Mouse (Mus musculus) gastrocnemius, postnatal 4 days (tissue): Measurements from ENCODE around the gene Ppp1r26. TPM values are rescaled to one million over a fixed set of nuclear protein-coding genes. Genes with fewer than 3 reads are reported as not detected.

Source experiments
- DNase-seq, 2 experiments: peaks; one replicate each; pipeline ENCODE4 v3.0.0; 2021 to 2022; ENCODE audit warnings: low spot score in 2 of 2, mixed read lengths in 2 of 2
- long read RNA-seq, 2 experiments: library from polyadenylated mRNA; stranded (forward); transcript quantifications; one replicate each; pipeline ENCODE4 v2.0.0; 2021
- total RNA-seq, 2 experiments: library from RNA; stranded (reverse); gene quantifications; 2 replicates each; pipeline ENCODE4 v1.2.3; 2021

The Ppp1r26 gene
- 1 to 10 TPM; 5.7 to 7.9 TPM for total RNA-seq
- long read RNA-seq, experiment 1, partial matches to known transcripts, result 0 of 9 reads
- long read RNA-seq, experiment 1, other reads (novel, unspliced or antisense), result 8 of 9 reads
- long read RNA-seq, experiment 2, partial matches to known transcripts, result 0 of 4 reads
- long read RNA-seq, experiment 2, other reads (novel, unspliced or antisense), result 4 of 4 reads

DNA sequence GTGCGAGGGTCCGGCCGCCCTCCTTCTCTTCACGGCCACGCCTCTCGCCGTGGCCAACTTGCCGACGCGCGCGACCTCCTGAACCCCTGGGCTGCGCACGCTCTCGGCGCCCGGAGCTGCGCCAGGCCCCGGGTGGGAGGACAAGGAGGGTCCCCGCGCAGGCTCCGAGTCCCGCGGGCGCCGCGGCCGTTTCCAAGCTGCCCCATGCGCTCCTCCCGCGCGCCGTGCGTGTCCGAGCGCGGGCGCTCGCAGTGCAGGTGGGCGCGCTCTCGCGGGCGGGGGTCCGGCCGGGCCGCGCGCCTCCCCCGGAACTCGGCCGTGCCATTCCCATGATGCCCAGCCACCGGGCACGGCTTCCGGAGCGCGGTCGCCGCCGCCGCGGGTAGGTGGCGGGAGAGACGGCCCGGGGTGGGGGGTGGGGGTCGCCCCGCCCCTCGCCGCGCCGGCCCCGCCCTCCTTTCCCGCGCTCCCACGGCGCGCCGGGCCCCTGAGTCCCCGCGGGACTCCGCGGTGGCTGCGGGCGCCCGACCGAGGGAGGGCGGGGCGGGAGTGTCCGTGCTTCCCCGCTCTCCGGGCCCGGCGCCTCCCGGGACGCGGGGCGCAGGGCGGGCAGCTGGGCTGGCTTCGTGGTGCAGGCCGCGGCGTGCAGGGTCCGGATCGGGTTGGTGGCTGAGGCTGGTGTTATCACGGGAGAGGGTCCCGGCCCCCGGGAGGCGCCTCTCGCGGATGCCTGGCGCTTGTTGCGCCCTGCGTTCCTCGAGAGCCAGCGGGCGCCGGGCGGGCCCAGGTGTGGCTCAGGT is at the start of gene Ppp1r26:
Gene Ppp1r26 (plus strand): TSS at position 286 of the 800 bp plus-strand sequence.
- DNase-seq, result peak in 1 of 2 experiments; percentile 24

DNA sequence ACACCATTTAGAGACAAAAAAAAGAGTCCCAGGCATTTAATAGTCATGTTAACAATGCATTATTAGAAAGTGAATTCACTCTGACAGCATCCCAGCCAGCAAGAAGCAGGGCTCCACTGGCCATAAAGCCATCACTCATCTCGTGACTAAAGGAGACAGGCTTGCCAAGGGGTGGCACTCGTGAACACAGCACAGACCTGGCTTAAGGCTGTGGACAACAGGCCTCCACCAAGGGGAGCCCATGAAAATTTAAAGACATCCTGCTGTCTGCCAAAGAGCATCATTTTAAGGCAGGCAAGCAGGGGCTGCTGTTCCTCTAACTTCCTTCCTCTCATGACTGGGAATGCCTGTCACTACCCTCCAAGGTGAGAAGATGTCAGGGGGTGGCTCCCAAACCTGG is 49.7 kb upstream of the Ppp1r26 start:
- no peak for DNase-seq

DNA sequence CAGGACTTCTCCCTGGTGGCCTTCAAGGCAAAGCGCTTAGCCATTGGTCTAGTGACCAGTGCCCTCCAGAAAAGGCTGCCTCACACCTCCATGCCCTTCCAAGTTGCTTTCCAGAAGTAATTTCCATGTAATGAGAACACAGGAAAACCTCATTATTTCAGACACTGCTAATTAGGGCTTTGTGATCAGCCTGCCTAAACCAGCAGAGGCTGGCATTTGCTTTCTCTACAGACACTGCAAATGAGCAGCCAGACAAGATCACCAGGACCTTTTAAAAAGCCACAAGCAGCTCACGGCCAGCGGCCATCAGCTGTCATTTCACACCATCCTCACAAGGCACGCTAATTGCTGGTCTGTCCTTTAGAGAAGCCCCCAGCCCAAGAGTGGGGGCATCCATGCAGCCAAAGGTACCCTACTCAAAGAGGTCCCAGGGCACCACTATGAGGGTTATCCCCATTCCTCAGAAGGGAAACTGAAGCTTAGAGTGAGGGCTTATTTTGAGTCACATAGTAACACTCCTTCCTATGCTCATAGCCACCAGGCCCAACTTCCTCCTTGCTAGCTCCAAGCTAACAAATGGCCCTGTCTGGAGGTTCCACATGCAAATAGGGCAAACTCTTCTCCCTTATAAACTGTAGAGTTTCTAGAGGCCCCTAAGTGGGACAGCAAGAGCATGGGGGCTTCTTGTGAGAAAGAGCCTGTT is 49.0 kb upstream of the Ppp1r26 start:
- DNase-seq, result no peak

DNA sequence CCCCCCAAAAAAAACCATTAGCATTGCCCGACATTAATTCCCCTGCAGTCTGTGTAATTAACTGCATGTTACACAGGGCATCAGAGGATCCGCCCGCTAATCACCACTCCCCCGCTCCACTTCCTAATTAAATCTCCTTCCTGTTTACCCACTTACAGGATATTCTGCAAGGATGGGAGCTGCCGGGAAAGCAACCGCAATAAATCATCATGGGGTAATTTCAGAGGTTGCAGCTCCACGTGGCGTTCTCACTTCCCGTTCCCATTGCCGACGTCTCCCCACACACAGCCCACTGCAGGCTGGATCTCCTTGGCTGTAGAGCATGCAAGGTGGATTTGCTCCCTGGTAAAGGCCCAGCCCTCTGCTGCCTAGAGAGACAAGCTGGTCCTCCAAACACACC is 45.0 kb upstream of the Ppp1r26 start:
- no peak for DNase-seq

DNA sequence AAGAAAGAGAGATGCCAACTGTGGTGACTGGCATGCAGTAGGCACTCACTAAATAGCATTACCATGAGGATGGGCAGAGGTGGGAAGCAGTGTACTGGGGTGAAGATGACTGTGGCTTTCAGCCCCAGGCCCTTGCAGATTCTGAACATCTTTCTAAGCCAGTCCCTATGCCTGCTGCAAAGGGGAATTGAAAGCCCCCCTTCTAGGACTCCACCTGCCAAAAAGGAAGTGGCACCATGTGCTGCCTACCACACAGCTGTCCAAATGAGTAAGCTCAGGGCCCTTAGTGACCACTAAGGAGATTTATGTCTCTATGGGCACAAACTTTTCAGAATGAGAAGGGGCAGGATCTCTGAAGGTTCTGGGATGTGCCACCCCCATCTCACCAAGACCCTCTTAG is 44.5 kb upstream of the Ppp1r26 start:
- no peak for DNase-seq

DNA sequence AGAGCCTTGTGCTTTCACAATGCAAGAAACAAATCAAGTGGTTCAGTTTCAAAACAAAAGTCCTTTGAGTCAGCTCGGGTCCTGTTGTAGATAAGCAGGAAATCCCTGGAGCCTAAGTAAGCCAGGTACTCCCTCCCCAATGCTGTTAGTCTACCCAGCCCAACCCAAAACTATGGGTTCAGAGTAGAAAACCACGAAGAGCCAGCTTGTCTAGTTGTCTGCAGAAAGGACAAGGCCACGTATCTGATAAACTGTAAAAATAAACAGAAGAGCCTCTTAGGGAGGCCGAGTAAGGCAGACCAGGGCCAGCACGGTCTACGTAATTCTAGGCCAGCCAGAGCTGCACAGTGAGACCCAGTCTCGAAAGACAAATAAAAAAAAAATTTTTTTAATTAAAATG is 38.8 kb upstream of the Ppp1r26 start:
- no peak for DNase-seq

DNA sequence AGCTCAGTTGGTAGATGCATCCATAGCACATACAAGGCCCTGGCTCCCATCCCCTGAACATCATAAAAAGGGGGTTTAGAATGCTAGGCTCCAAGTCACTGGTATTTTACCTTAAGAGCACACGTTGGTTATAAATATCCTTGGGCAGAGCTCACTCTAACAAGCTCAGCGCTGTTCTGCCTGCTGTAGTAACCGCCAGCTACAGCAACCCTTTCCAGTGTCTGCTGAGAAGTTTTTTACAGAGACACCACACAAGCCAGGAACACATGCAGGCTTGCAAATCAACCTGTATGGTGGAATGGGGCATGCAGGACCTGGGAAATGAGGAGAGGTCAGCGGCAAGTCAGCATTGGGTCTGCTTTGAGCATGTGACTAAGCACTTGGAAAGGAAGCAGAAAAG is 37.5 kb upstream of the Ppp1r26 start:
- DNase-seq, result no peak

DNA sequence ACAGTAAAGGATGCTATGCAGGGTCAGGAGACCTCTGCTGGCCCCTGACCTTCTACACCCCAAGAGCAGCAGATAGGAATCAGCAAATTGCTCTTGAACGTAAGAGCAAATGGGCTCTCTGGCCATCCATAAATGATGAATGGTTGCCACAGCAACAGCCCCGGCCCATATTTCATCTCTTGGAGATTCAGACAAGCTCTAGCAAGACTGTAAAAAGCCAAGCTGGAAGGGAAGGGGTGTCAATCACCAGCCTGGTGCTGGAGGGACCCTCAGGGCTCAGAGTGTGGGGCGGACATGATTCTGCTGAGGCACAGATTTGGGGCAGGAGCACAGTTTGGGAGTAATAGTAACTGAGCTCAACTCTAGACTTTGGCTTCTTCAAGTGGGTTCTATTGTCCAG is 37.0 kb upstream of the Ppp1r26 start:
- no peak for DNase-seq

DNA sequence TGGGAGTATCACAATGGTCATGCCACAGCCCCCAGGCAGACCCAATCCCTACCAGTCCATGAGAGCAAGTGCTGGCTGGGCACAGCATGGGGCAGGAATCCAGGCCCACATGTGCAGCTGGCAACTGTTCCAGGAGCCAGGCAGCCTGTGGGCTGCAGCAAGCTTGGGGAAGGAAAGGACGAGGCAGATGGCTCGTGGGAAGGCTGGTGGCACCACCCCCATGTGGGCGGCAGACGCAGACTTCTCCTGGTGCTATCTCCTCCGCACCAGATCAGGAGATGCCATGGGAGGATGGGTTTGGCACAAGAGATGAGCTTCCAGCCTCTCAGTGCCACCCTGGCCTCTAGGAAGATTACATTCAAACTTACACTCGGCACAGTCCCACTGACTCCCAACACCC is 33.7 kb upstream of the Ppp1r26 start:
- peak in 1 of 2 experiments; percentile 40 for DNase-seq

DNA sequence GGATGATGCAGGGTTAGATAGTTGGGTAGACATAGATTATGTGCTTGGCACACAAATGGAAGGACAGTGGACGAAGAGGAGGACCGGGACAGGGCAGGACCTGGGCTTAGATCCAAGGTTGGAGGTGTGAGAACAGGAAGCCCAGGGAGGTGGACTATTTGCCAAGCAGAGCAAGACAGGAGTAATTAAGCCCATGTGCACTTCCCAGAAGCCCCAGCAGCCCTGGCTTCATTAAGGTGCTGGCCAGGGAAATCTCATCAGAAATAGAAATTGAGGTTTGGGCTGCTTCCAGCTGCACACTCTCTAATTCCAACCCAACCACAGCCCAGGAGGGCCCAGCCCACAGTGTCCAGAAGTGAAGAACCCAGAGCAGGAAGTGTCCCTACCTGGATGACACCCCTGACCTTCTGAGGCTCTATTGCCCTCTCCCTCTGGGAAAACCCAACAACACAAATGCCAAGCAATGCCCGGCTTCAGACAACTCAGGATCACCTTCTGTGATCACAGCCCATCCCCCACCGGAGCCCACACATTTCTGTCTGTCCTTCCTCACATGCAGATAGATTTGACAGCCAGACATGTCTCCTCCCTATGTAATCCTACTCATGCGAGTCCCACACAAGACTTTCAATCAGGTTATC is 32.4 kb upstream of the Ppp1r26 start:
- DNase-seq, result no peak

DNA sequence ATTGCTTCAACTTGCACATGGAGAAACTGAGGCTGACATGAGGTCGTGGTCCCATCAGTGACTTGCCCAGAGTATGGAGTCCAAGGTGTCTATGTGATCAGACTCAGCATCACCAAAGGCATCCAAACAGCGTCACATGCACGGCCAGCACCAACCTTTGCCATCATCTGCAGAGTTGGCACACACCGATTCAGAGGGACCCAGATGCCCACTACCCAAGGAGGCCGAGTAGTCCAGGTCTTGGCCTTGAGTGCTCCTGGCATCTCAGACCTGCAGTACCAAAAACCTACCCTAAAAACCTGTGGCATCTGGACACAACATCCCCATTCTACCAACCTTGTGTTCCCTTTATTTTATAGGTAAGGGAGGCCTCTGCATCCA is 31.9 kb upstream of the Ppp1r26 start:
- no peak for DNase-seq

DNA sequence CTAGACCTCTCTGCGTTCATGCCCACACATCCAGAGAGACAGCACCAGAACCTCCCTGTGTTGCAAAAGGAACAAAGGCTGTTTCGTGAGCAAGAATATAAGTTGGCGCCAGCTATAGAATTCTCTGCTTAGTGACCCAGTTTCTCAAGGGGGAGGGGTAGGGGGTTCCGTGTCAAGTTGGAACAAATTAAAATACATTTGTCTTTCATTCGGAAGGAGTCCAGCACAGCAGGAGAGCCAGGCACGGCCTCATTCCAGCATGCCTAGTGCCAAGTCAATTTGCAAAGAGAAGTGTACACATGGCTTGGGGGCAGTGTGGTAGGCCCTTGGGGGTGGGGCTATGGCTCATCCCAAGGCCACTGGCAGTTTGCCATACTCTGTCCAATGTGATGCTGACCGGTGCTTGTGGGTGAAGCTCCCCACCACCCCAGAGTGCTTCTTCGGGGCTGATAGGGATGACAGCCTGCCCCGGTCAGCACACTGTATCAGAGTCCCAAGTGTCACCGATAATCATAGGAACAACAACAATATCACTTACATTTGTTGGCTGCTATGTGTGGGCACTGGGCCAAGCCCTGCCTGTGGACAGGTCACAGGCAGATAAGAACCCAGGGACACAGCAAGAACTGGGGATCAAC is 31.1 kb upstream of the Ppp1r26 start:
- DNase-seq, result peak in 1 of 2 experiments; percentile 33

DNA sequence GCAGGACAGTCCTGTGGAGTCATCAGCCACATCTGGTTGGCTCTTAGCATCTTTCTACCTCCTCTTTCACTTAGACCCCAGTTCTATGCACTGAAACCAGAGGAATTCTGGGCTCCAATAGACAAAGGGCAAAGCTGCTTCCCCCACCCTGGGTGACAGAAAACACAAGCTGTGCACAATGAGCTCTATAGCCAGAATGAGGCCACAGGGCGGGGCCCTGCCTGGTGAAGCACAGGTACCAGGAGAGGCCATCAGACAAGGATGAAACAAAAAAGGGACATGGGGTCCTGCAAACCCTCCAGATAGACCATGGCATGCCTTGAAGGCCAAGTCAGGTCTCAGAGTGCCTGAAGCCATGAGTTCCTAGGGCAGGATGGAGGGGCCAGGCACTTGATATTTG is 30.1 kb upstream of the Ppp1r26 start:
- DNase-seq, result no peak

DNA sequence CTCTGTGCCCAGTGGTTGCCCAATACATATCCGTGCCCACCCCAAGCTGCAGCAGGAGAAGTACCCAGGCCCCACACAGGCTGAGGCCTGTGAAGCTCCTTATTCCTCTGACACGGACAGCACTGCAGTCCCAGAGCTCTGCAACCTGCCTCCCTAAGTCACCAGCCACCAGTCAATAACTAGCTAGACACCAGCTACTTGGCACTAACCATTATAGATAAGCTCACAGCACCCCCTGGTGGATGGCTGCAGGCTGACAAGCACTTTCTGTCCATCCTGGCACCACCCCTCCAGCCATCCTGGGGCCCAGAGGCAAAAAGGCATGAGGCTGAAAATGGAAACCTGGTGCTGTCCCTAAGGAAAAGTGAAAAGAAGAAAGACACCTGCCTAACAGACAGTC is 28.6 kb upstream of the Ppp1r26 start:
- peak; percentile 83 to 87 for DNase-seq

DNA sequence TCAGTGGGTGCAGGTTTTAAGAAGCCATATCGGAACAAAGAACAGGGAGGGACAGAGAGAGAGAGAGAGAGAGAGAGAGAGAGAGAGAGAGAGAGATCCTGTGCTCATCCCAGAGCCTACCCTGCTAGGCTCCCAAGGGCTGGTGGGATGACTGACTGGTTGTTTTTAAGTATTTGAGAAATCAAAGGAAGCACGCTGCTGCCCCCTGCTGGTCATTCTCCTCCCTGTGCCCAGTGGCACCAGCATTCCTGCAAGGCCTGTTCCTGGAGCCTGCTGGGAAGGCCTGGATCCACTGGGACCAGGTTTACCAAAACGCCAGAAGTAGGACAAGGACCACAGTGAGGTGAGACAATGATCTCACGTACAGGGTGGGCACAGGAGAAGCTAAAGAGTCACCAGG is 26.7 kb upstream of the Ppp1r26 start:
- DNase-seq, result peak; percentile 76 to 88

DNA sequence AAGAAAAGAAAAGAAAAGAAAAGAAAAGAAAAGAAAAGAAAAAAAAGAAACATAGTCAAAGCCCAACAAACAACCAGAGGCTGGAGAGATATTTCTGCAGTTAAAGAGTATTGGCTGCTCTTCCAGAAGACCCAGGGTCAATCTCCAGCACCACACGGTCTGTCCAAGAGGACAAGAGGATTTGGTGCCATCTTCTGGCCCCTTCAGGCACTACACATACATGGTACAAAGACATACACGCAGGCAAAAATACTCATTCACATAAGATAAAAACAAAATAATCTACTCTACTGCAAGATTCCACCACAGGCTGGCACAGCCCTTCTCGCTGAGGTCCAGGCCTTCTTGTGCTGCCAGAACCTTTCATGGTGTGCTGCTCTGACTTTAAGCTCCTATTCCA is 23.4 kb upstream of the Ppp1r26 start:
- no peak for DNase-seq

DNA sequence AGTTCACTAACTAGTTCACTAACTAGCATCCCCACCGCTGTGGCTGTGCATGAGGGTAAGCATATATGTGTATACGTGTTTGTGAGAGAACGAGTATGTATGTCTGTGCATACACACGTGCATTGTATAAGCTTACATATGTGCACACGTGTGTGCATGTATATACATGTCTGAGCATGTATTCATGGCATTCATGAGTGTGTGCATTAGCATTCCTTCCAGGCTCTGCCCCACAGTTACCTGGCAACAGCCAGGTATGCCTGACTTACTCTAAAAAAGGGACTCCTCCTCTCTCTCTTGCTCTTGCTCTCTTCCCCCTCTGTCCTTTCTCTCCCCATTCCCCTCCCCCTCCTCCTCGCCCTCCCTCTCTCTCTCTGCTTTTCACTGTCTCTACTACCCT is 19.4 kb upstream of the Ppp1r26 start:
- DNase-seq, result no peak

DNA sequence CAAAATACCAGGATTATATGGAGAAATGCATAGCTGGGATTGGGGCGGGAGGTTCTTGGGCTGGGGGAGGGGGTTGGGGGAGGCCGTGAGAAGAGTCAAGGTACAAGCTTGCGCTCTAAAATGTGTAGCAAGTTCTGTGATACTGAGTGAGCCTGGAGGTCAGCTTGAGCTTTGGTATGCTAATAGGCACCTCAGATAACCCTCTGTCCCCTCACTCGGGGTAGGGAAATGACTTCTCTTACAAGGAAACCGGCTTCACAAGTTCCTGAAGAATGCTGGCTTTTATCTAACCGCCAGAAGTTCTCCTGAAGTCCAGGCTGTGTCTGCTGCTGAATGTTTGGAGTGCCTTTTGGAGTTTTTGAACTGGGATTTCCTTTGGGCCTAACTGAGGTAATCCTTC is 15.8 kb upstream of the Ppp1r26 start:
- DNase-seq, result no peak

DNA sequence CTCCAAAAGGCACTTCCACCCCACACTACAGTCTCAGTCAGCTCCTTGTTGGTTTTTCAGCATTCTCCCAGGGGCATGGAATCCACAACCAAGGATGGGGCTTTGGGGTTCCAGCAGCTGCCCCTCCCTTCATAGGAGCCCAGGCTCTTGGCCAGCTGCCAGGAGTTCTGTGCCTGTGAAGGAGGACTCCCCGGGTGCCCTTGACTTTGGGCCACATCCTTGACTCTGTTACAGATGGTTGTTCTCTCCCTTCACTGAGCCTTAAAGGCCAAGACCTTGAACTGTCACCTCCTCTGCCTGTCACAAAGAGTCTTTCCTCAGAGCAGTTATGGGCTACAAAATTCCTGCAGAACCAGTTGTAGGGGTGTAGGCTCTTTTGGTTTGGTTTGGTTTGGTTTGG is 13.8 kb upstream of the Ppp1r26 start:
- DNase-seq, result no peak

DNA sequence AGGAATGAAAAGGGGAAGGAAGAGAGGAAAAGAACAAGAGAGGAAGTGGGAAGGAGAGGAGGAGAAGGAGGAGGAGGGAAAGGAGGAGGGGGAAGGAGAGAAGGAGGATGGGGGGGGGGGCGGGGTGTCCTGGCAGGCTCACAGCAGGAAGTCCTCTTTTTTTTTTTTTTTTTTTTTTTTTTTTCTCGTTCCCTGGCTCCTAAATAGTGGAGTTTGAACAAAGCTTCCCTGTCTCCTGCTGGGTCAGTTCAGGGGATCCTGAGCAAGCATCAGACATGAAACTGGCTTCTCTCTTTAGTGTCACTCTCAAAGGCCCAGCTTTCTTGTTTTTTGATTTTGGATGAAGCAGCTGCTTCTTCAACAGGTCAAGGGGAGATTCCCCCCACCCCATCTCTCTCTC is 13.1 kb upstream of the Ppp1r26 start:
- DNase-seq, result no peak

DNA sequence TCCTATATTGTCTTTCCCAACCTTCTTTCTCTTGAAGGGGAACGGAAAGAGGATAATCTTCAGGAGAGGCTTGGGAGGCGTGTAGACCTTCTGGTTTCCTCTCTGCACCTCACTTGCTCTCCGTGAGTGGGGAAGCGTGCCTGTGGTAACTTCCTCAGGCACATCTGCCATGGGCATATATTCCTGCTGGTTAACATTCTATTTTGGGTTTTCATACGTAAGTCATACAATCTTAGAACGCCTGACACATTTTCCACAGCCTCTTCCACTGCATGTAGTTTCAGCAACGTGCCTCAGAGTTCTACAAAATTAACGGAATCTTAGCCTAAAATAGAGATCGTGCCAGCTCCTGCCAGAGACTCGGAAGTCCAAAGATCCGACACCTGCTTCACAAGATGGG is 11.2 kb upstream of the Ppp1r26 start:
- no peak for DNase-seq
